Mouse (Mus musculus): ENCODE data around the gene Impdh2.

Gene Impdh2

DNA sequence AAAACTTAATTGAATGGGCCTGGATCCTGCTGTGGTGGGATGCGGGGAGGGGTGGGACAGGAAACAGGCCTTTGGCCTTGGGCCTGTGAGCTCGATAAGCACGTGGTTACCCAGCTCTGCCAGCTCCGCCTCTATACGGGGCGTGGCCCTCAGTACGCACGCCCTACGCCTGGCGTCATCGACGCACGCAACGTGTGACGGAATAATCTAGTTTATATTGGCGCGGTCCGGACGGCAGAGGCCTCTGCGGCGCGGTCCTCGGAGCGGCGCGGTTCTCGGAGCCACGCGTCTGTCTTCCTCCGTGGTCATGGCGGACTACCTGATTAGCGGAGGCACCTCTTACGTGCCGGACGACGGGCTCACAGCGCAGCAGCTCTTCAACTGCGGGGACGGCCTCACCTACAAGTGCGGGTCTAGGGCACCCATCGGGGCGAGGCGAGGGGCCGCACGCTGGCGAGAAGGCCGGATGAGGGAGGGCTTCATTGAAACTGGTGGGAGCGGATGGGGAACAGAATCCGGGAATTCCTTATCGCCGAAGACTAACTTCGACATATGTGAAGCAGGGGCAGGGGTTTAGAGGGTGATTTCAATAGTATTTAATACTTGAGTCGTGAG lies at the start of gene Impdh2:
TSS of gene Impdh2 (plus strand) at position 60 of the 615 bp plus-strand sequence.
- DNase-seq (ENCODE audit: low read depth, low spot score), result peak; percentile 97

DNA sequence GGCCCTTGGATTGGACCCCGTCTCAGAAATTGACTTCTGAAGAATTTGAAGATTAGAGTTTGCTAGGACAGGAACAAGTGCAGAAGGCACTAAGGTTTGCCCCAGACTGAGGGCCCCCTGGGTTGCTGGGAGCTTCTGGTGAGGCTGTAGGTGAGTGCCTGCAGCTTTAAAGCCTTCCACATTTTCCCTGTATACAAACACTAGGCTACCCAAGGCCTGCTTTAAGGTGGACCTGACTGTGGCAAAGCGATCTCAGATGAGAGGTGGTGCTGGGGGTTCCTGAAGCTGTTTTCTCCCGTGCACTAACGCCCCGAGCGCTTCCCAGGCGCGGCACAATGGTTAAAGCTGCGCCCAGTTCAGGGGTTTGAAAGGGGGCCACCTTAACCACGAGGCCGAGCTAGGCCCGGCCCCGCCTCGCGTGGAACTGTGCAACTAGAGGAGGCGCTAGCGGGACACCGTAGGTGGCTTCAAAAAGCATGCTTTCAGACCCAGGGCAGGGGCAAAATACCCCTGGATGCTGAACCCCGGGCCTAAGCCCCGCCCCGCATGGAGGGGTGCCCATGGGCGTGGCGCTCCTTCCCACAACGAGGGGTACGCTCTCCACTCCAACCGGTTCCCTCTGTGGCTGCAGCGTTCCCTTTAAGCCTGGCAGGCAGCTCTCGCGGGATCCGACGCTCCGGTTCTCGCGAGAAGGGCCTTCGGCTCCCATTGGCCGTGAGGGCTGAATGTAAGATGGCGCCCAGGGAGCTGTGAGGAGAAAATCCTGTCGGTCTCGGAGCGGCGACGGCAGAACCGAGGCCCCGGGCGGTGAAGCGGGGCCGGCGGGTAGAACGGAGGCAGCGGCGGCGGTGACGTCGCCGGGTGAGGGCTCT lies 43.5 kb upstream of the Impdh2 start, which contains the start of gene Qrich1:
TSS of gene Qrich1 (plus strand) at position 427 of the 872 bp plus-strand sequence.
- peak; percentile 98 for DNase-seq (ENCODE audit: low read depth, low spot score)

DNA sequence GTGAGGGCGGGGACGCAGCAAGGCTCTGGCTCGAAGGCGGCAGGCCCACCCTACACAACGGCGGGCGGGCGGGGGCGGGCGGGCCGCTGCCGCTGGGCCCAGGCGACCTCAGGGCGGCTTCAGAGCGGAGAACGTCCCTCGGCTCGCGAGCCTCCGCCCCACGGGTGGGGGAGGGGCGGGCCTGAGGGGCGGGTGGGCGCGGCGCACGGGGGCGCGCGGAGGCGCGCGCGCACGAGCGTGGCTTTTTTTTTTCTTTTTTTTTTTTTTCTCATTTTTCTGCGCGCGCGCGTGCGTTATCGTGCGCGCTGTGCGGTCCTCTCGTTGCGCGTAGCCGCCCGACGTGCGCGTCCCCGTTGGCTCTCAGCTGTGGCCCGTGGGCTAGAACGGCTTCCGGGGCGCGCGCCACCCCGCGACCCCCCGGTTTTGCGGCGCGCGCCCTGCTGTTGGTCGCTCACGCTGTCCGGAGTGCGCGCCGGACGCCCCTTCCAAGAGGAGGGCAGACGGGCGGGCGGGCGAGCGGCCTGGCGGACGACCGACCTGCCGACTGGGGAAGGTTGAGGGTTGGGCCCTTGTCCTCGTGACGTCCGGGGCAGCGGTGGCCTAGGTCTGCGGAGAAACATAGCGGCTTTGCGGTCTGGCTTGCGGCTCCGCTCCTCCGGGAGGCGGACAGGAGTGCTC lies 42.7 kb upstream of the Impdh2 start:
- DNase-seq (ENCODE audit: low read depth, low spot score), result peak; percentile 50

DNA sequence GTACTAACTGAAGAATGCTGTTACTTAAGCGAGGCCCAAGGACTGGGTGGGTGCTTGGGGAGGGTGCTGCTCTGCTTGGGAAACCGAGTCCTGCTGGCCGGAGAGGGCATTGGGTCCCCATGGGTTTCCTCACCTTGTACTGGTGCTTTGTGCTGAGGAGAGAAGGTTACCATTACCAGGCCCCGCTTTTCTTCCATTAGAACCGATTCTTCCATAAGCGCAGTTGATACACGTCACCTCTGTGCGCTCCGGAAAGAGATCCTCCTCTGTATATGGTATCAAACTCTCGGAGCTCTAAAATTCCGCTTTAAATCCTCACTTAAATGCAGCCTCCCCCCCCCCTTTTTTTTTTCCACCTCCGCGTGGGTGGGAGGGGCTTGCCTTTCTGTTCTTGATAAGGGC lies 42.2 kb upstream of the Impdh2 start:
- DNase-seq (ENCODE audit: low read depth, low spot score), result no peak

DNA sequence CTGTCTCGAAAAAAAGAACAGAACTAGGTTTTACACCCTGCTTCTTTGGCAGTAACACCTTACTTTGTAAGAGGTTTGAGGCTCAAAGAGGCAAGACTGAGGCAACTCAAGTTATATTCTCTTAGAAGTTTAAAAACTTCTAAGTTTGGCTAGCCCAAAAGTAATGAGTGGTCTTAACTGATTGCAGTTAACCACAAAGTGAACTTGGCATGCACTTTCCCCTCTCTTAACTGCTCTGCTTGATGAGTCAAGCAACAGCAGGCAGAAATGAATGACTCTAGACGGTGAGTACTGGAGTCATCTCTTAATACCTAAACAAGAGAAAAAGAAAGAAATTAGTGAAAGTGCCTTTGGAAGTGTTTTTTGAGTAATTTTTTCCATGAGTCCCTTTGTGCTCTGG lies 38.5 kb upstream of the Impdh2 start:
- DNase-seq (ENCODE audit: low read depth, low spot score), result no peak

DNA sequence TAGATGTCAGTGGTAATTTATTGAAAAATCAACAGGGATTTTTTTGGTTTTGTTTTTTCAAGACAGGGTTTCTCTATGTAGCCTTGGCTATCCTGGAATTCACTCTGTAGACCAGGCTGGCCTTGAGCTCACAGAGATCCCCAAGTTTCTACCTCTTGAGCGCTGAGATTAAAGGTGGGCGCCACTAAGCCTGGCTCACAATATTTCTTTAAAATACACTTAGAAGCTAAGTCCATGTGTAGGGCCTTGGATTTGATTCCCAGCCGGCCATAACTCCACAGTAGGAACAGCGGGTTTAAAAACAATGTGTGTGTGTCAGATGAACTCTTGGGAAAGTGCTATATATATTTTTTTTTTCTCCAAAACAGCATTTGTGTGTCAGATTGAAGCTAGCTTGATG lies 36.7 kb upstream of the Impdh2 start:
- DNase-seq (ENCODE audit: low read depth, low spot score), result no peak

DNA sequence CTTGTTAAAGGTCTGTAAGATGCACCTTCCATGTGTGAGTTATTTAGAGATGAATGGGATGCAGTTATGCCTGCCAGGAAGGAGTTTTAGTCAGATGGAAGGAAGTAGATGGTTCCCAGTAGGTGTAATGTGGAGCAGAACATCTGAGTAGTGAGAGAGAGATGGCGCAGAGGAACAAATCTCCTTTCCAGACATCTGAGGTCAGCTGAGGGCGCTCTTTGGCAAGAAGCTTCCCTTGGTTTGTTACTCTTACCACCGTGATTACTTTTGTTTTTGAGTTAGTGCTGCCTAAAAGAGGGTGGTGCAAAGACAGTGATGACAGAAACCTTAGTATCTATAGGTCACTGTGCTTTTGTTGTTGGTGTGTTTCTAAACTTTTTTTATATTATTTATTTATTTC lies 34.7 kb upstream of the Impdh2 start:
- no peak for DNase-seq (ENCODE audit: low read depth, low spot score)

DNA sequence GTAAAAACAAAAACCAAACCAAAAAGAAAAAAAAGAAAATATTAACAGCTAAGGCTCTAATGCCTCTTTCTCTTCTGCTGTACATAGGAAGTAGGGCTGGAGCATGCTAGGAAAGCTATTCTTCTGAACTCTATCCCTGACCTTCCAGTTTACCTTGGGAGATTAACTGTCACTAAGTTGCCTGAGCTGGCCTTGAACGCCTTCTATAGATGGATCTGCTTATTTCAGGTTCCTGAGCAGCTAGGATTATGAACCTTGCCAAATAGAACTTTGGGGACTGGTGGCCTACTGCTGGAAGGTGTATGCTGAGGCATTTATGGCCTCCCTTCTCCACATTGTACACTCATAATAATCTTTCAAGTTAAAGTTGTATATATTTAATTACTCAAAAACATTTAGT lies 29.1 kb upstream of the Impdh2 start:
- DNase-seq (ENCODE audit: low read depth, low spot score), result no peak

DNA sequence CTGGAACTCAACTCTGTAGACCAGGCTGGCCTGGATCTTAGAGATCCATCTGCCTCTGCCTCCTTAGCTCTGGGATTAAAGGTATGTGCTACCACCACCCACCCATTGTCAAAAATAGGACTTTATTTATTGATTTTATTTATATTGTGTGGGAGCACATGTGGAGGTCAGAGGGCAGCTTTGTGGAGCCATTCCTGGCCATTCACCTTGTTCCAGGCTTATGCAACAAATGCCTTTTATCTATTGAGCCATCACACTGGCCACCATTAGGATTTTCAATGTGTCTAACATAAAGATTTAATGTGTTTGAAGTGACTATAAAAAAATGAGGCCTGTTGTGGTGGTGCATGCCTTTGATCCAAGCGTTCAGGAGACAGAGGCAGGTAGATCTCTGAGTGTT lies 28.6 kb upstream of the Impdh2 start:
- no peak for DNase-seq (ENCODE audit: low read depth, low spot score)

DNA sequence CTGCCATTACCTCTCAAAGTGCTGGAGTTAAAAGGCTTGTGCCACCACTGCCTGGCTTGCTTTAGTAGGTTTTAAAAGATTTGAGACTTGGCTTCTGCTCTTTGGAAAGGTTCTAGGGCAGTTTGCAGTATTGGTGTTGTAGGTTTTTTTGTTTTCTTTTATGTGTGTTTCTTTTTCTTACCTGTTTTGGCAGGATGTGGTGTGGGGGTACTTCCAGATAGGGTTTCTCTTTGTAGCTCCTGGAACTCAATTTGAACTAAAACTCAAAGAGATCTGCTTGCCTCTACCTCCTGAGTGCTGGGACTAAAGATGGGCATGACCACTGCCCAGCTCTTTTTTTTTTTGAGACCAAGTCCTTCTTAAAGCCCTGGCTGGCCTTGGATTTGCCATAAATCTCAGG lies 19.2 kb upstream of the Impdh2 start:
- DNase-seq (ENCODE audit: low read depth, low spot score), result no peak

DNA sequence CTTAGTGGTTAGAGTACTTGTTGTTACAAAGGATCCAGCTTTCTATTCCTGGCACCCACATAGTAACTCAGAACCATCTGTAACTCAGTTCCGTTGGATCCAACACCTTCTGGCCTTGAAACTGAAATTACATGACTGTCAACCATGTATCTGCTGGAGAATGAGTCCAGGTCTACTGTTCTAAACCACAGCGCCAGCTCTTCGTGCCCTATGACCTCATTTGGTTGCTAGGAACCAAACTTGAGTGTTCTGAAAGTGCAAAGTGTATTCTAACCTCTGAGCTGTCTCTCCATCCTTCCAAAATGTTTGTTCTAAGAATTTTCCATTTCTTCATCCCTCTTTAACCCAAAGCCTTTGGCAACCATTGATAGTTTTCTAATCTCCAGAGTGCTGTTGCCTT lies 14.1 kb upstream of the Impdh2 start:
- DNase-seq (ENCODE audit: low read depth, low spot score), result no peak

DNA sequence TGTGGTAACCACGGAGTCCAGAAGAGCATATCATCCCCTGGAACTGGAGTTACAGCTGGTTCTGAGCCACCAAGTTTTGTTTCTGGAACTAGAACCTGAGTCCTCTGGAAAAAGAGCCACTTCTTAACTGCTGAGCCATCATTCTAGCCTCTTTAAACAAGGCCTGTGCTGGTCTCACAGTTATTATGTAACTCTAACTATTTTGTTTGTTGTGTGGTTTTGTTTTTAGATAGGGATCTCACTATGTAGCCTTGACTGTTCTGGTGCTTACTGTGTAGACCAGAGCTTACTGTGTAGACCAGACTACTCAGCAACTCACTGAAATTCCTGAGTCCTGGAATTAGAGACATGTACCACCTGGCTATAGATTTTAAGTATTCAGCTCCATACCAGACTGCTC lies 13.2 kb upstream of the Impdh2 start:
- no peak for DNase-seq (ENCODE audit: low read depth, low spot score)

DNA sequence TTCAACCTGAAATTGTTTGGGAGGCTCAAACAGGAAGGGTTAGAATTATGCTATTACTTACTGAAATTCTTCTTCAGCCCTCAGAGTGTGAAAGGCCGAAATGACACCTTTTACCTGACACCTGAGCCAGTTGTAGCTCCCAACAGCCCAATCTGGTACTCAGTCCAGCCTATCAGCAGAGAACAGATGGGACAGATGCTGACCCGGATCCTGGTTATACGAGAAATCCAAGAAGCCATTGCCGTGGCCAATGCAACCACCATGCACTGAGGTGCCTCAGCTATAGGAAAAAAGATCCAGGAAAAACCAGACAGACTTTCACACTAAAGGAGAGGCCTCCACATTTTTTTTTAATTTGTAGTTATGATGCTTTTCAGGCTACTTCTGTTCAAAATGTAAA lies 917 bp upstream of the Impdh2 start:
- no peak for DNase-seq (ENCODE audit: low read depth, low spot score)

DNA sequence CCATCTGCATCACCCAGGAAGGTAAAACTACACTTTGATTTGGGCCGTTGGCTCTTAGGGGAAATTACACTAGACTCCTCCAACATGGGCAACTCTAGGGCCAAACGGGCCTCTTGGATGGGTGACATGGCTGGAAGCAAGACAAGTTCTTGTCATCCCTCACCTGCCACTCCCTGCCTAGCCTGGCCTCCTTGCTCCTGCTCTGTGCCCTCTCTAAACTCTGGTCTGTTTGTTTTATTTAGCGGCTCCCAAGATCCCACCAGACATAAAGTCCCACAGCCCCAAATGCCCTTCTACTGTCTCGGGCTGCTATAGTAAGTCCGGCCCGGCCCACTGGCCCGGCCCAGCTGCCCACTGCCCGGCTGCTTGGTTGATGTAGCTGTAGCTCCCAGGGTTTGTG lies 3.6 kb downstream of the Impdh2 start:
- no peak for DNase-seq (ENCODE audit: low read depth, low spot score)

DNA sequence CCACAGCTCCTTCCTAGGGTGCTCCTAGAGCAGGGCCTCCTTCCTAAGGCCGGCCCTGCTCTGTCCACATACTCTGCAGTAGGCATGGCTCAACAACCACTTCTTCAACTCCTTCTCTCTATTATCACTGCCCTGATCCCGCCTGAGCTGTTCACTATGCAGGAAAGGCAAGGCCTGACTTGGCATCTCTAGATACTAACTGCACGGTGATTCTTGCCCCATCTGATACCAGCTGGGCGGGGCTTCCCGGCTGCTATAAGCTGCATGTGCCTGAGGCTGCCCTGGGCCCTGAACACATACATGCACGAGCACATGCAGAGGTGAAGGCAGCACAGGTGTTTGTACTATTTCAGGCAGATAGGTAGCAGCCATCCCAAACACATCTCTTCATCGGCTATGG lies 4.0 kb downstream of the Impdh2 start:
- no peak for DNase-seq (ENCODE audit: low read depth, low spot score)

DNA sequence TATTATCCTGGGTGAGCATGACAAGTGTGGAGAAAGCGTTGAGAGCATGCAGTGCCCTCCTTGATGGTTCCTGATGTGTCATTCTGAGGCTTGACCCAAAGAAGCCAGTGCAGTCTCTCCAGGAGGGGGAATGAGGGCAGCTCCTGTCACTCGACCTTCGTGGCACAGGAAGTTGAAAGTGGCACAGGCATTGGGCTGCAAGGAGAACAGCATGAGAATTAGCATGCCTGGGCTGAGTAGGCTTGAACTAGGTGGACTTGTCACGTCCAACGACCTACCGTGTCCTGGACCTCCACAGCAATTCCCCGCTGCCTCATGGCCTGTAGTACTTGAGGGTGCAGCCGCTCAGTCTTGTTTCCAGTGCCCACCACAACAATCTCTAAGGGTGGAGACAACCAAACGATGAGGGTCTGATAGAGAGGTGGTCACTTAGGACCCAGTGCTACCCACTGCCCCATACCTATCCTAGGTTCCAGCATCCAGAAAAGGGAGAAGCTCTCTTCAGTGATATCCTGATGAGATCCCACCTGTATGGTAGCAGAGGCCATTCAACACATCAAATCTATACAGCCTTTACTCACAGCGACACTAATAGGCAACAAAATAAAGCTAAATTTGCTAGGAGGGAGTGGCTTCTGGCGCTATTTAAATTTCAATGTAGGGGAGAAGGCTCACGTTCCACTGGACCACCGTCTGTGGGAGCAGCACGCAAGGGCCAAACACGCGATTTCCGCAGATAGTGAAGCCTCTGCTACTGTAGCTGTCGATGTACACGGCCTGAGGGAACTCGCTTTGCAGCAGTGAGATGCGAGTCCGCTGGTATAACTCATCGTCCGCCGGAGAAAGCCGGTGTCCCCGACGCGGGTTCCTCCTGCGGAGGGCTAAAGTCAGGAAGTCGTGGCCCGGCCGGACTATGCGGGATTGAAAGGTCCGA lies 6.1 kb downstream of the Impdh2 start:
- DNase-seq (ENCODE audit: low read depth, low spot score), result no peak

DNA sequence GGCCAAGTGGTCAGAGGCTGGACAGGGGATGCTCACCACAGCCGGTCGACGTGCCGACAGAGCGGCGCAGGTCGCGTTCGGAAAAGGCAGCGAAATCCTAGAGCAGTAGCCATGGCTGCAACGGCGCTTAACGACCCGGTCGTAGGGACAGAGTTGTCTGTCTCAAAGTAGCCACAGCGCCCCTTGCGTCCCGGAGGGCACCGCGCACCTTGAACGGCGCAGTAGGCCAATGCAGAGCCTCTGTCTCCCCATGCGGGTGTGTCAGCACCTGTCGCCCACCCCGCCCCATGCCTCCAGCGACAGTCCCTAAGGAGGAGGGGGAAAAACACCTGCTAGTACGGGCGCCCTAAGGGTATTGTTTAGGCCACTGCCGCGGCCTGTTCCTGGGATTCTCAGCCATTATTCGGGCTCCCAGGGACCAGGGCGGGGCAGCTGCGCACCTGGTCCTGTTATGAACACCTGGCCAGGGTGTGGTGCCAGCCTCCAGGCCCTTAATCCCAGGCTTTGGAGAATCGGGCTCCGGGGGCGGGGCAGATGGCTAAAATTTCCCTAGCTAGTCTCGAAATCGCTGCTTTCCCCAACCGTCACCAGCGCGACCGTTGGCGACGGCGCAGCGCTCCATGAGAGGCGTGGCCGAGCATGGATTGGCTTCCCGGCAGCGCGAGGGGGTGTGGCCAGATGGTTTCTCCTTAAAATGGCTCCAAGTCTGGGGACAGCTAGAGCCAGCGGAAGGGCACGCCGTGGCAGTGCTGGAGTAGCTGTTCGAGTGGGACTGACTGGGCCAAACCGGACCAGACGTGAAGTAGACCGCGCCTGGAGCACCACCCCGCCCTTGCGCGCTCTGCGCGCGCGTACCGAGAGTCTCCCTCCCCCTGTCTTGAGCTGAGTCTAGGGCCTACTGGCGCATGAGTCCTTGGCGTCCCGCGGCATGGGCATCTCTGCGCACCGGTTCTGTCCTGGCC lies 7.0 kb downstream of the Impdh2 start, which contains the start of gene Ndufaf3:
TSS of gene Ndufaf3 (minus strand) at position 620 of the 962 bp plus-strand sequence.
- peak; percentile 93 for DNase-seq (ENCODE audit: low read depth, low spot score)

DNA sequence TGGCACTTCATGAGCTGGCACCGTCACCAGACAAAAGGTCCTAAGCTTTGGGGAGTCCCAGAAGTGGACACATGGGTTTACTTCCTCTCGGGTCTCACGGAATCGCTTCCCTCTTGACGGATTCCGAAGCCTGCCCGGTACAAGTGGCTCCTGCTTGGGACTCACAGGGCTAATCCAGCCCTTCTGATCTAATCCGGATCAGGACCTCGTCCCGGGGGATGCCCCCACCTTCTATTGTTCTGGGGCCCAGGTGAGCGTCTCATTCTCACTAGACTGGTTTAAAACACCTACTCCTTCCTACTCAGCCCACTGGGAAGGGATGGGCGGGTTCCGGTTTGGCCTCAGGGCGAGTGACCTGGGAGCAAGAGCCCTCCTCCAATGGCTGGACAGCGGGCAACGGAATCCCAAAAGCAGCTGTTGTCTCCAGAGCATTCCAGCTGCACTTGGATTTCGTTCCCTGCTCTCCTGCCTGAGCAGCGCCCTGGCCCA lies 7.9 kb downstream of the Impdh2 start:
- no peak for DNase-seq (ENCODE audit: low read depth, low spot score)

DNA sequence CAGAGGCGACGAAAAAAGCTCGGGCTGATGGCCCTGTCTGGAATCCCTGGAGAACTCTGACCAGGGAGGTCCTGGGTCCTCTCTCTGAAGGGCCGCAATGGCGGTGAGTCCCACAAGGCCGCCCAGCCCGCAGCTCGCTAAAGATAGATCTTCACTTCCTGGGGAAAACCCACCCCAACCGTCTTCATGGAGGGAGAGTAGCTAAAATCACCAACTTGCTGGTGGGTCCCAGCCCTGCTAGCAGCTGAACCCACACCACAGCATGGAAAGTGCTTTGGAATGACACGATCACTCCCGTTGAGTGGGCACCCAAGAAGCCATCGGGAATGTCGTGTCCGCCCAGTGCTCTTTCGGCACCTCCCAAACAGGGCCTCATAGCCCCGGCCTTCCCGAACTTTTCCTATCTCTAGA lies 8.4 kb downstream of the Impdh2 start:
- DNase-seq (ENCODE audit: low read depth, low spot score), result no peak
